Mouse (Mus musculus): ENCODE data around the gene Id1. TPM values are rescaled to one million over a fixed set of nuclear protein-coding genes. Genes with fewer than 3 reads are reported as not detected.

Id1 gene
- polyA plus RNA-seq, 1 experiment from 2014 or later: 22.3 TPM

- Histone ChIP-seq H3K9me3 (ENCODE audit: control insufficient read depth, low read length) (no peaks in the 10 kb centered on the region), H3K4me2 (ENCODE audit: low read length) (peak overlapping the region; percentile 79), H3K27ac (ENCODE audit: low read length) (peak overlapping the region; percentile 42; the same call in 1 of the 2 replicates), H3K27me3 (replicated peaks; ENCODE audit: control insufficient read depth, insufficient read depth, low read length) (peaks cover 10% of the 10 kb centered on the region; the same call in 1 of the 2 replicates), H3K9ac (replicated peaks; ENCODE audit: low read depth, low read length) (peak overlapping the region; percentile 57), H3K4me3 (replicated peaks; ENCODE audit: low read length) (peak overlapping the region; percentile 41), H3K4me1 (replicated peaks; ENCODE audit: control insufficient read depth, insufficient read depth, low read length) (peaks cover 47% of the 10 kb centered on the region), H3K36me3 (ENCODE audit: control insufficient read depth, insufficient read depth) (no peaks in the 10 kb centered on the region)
- 2% methylated on average over 36 of the region's 36 CpGs for whole genome bisulfite sequencing
- no peak for ATAC-seq
Measured at GRCm38 (mm10) chr2:152739031-152739841, 3.2 kb downstream of the Id1 start.

- Histone ChIP-seq H3K9me3 (ENCODE audit: control insufficient read depth, low read length) (no peaks in the 10 kb centered on the region), H3K4me3 (replicated peaks; ENCODE audit: low read length) (no peak overlapping the region), H3K27ac (ENCODE audit: low read length) (no peak overlapping the region), H3K27me3 (replicated peaks; ENCODE audit: control insufficient read depth, insufficient read depth, low read length) (peaks cover 10% of the 10 kb centered on the region; the same call in 1 of the 2 replicates), H3K36me3 (ENCODE audit: control insufficient read depth, insufficient read depth) (no peaks in the 10 kb centered on the region), H3K4me2 (ENCODE audit: low read length) (no peak overlapping the region; the same call in 1 of the 2 replicates), H3K4me1 (replicated peaks; ENCODE audit: control insufficient read depth, insufficient read depth, low read length) (peaks cover 41% of the 10 kb centered on the region), H3K9ac (replicated peaks; ENCODE audit: low read depth, low read length) (no peak overlapping the region)
- no peak for ATAC-seq
- 31% methylated on average over 3 of the region's 3 CpGs for WGBS
Measured at GRCm38 (mm10) chr2:152739842-152740260, 3.8 kb downstream of the Id1 start.

GRCm38 (mm10) chr2:152740490-152740889 is 4.4 kb downstream of the Id1 start:
- peaks cover 36% of the 10 kb centered on the region for H3K4me1 ChIP-seq (replicated peaks; ENCODE audit: control insufficient read depth, insufficient read depth, low read length)
- no peaks in the 10 kb centered on the region for H3K9me3 ChIP-seq (ENCODE audit: control insufficient read depth, low read length)
- 77% methylated on average over 5 of the region's 5 CpGs for WGBS
- H3K9ac ChIP-seq (replicated peaks; ENCODE audit: low read depth, low read length): no peak overlapping the region
- no peak overlapping the region for H3K4me3 ChIP-seq (replicated peaks; ENCODE audit: low read length)
- H3K27me3 ChIP-seq (replicated peaks; ENCODE audit: control insufficient read depth, insufficient read depth, low read length): peaks cover 10% of the 10 kb centered on the region; the same call in 1 of the 2 replicates
- no peak overlapping the region for H3K27ac ChIP-seq (ENCODE audit: low read length)
- H3K4me2 ChIP-seq (ENCODE audit: low read length): no peak overlapping the region
- no peaks in the 10 kb centered on the region for H3K36me3 ChIP-seq (ENCODE audit: control insufficient read depth, insufficient read depth)
- ATAC-seq: no peak

- Histone ChIP-seq H3K9ac (replicated peaks; ENCODE audit: low read depth, low read length) (no peak overlapping the region), H3K4me1 (replicated peaks; ENCODE audit: control insufficient read depth, insufficient read depth, low read length) (peaks cover 27% of the 10 kb centered on the region), H3K27me3 (replicated peaks; ENCODE audit: control insufficient read depth, insufficient read depth, low read length) (peaks cover 10% of the 10 kb centered on the region; the same call in 1 of the 2 replicates), H3K36me3 (ENCODE audit: control insufficient read depth, insufficient read depth) (no peaks in the 10 kb centered on the region), H3K4me2 (ENCODE audit: low read length) (no peak overlapping the region), H3K27ac (ENCODE audit: low read length) (no peak overlapping the region), H3K4me3 (replicated peaks; ENCODE audit: low read length) (no peak overlapping the region), H3K9me3 (ENCODE audit: control insufficient read depth, low read length) (no peaks in the 10 kb centered on the region)
- no peak for ATAC-seq
- WGBS: 48% methylated on average over 14 of the region's 14 CpGs
Measured at GRCm38 (mm10) chr2:152741153-152742041, 5.3 kb downstream of the Id1 start.

- Histone ChIP-seq H3K4me1 (replicated peaks; ENCODE audit: control insufficient read depth, insufficient read depth, low read length) (peaks cover 17% of the 10 kb centered on the region), H3K4me3 (replicated peaks; ENCODE audit: low read length) (no peak overlapping the region), H3K36me3 (ENCODE audit: control insufficient read depth, insufficient read depth) (no peaks in the 10 kb centered on the region), H3K27me3 (replicated peaks; ENCODE audit: control insufficient read depth, insufficient read depth, low read length) (peaks cover 8% of the 10 kb centered on the region; the same call in 1 of the 2 replicates), H3K27ac (ENCODE audit: low read length) (no peak overlapping the region), H3K4me2 (ENCODE audit: low read length) (no peak overlapping the region), H3K9ac (replicated peaks; ENCODE audit: low read depth, low read length) (no peak overlapping the region), H3K9me3 (ENCODE audit: control insufficient read depth, low read length) (no peaks in the 10 kb centered on the region)
- ATAC-seq: no peak
- WGBS: 25% methylated on average over 10 of the region's 10 CpGs
Measured at GRCm38 (mm10) chr2:152742435-152742834, 6.4 kb downstream of the Id1 start.

- no peak within 1 kb of the TSS for H3K27ac ChIP-seq (ENCODE audit: low read length)
- H3K9me3 ChIP-seq (ENCODE audit: control insufficient read depth, low read length): no peaks in the 10 kb centered on the region
- H3K27me3 ChIP-seq (replicated peaks; ENCODE audit: control insufficient read depth, insufficient read depth, low read length): no peaks in the 10 kb centered on the region
- peak within 1 kb of the TSS; percentile 42 for H3K4me2 ChIP-seq (ENCODE audit: low read length)
- no peak within 1 kb of the TSS; the same call in 1 of the 2 replicates for H3K9ac ChIP-seq (replicated peaks; ENCODE audit: low read depth, low read length)
- WGBS: 3% methylated on average over 30 of the region's 30 CpGs
- peaks cover 12% of the 10 kb centered on the region; the same call in 1 of the 2 replicates for H3K4me1 ChIP-seq (replicated peaks; ENCODE audit: control insufficient read depth, insufficient read depth, low read length)
- no peaks in the 10 kb centered on the region for H3K36me3 ChIP-seq (ENCODE audit: control insufficient read depth, insufficient read depth)
- H3K4me3 ChIP-seq (replicated peaks; ENCODE audit: low read length): no peak within 1 kb of the TSS; the same call in 1 of the 2 replicates
- no peak; the same call in 1 of the 2 replicates for ATAC-seq
Measured at GRCm38 (mm10) chr2:152753944-152754711, 18.1 kb downstream of the Id1 start, which contains the start of gene Cox4i2. Gene Cox4i2 (plus strand): TSS chr2:152754173.

DNA sequence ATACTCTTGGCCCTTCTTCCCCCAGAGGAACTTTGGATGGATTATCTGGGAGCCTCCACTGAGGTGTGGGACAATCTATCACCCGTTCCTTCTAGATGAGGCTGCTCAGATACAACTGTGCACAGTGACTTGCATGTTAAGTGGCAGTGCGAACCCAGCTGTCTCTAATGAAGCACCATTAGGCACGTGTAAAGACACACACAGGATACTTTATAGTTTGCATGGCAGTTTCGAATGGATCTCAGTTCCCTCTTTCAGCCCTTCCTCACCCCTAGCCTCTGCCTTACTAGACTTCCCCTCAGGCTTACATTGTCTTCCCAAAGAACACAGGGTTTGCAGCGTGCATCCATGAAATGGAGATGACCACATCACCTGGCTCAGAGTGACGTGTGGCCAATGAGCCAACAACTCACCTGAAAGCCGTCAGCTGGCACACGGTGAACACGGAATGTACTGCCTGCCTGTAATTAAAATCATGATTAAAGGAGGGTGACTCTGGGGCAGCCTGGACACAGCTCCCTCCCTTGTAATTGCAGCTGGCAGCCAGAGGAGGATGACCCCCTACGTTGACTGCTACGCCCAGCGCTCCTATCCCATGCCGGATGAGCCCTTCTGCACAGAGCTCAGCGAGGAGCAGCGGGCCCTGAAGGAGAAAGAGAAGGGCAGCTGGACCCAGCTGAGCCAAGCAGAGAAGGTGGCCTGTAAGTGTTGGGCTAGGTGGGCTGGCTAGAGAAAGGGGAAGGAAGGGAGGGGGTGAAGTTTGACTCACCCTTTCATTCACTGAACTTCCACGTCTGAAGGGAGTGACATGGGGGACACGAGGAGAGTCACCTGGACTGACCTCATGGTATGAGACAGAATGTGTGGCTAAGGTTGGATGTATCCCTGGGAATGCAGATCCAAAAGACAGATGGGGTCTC is 20.7 kb downstream of the Id1 start:
- H3K4me1 ChIP-seq (replicated peaks; ENCODE audit: control insufficient read depth, insufficient read depth, low read length): peaks cover 12% of the 10 kb centered on the region; the same call in 1 of the 2 replicates
- H3K9ac ChIP-seq (replicated peaks; ENCODE audit: low read depth, low read length): no peak overlapping the region
- no peaks in the 10 kb centered on the region for H3K36me3 ChIP-seq (ENCODE audit: control insufficient read depth, insufficient read depth)
- H3K27ac ChIP-seq (ENCODE audit: low read length): no peak overlapping the region
- H3K9me3 ChIP-seq (ENCODE audit: control insufficient read depth, low read length): no peaks in the 10 kb centered on the region
- H3K27me3 ChIP-seq (replicated peaks; ENCODE audit: control insufficient read depth, insufficient read depth, low read length): no peaks in the 10 kb centered on the region
- H3K4me2 ChIP-seq (ENCODE audit: low read length): no peak overlapping the region
- WGBS: 66% methylated on average over 17 of the region's 17 CpGs
- no peak for ATAC-seq
- H3K4me3 ChIP-seq (replicated peaks; ENCODE audit: low read length): no peak overlapping the region

DNA sequence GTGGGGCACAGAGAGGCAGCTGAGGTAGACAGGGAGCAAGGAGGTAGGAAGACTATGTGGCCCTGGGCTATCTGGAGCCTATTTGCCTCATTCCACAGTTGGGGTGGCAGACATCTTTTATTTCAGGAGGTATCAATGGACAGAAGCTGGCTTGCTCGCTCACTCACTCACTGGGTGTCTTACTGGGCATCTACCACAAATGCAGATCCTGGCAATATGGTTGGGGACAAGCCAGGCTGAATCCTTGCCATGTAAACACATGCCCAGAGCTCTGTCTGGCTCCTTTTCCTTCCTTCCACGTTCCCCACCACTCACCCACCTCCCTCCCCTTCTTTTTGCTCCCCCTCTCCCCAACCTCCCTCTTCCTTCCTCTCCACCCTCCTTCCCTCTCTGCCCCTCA is 21.4 kb downstream of the Id1 start:
- no peak overlapping the region for H3K4me2 ChIP-seq (ENCODE audit: low read length)
- H3K4me1 ChIP-seq (replicated peaks; ENCODE audit: control insufficient read depth, insufficient read depth, low read length): peaks cover 12% of the 10 kb centered on the region; the same call in 1 of the 2 replicates
- H3K36me3 ChIP-seq (ENCODE audit: control insufficient read depth, insufficient read depth): no peaks in the 10 kb centered on the region
- no peaks in the 10 kb centered on the region for H3K9me3 ChIP-seq (ENCODE audit: control insufficient read depth, low read length)
- H3K9ac ChIP-seq (replicated peaks; ENCODE audit: low read depth, low read length): no peak overlapping the region
- ATAC-seq: peak; percentile 68
- H3K27me3 ChIP-seq (replicated peaks; ENCODE audit: control insufficient read depth, insufficient read depth, low read length): no peaks in the 10 kb centered on the region
- H3K4me3 ChIP-seq (replicated peaks; ENCODE audit: low read length): no peak overlapping the region
- 36% methylated on average over 2 of the region's 2 CpGs for WGBS
- H3K27ac ChIP-seq (ENCODE audit: low read length): no peak overlapping the region
